ENCODE assay signal across 24 mouse cellular contexts in the genomic region with DNA sequence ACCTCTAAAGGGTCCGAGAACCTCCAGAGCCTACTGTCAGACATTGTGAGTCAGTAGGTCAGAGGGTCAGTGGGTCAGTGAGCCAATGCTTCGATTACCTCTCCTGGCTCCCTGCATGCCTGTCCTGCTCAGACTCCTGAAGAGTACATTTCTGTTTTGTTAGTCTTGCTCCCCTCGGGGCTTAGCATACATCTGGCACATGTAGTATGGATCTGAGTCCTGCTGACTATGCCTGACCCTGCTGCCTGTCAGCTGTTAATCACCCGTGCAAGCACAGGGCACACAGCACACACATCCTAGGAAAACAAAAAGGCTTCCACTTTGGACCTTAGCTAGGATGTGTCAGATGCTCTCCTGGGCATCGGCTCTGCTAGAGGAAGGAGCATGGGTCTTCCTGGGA.
DNase-seq lines count a peak whose midpoint lies in the region; ATAC-seq lines count a peak whose summit lies in the region.
"Had no signal": no experiment of that assay in that cellular context is flagged by ENCODE, and none has a peak within 500 bp of the region (broad histone marks: within the 10 kb centered on the region; RNA-seq: fewer than 3 reads in every experiment).

No protein-coding gene starts in this region.

- H3K4me1 ChIP-seq in hindbrain, embryonic 11.5 days (replicated peaks; ENCODE audit: control insufficient read depth, insufficient read depth, low read length) = peaks cover 2% of the 10 kb centered on the region
- H3K4me1 ChIP-seq in hindbrain, embryonic 13.5 days (replicated peaks) = peaks cover 32% of the 10 kb centered on the region
- peaks cover 8% of the 10 kb centered on the region for H3K4me1 ChIP-seq in neural tube, embryonic 11.5 days (ENCODE audit: control insufficient read depth, insufficient read depth, low read length)

- 51% methylated on average over 5 of the region's 5 CpGs for WGBS in hindbrain, embryonic 11.5 days
- 47% methylated on average over 5 of the region's 5 CpGs for WGBS in hindbrain, embryonic 13.5 days
- 44% methylated on average over 5 of the region's 5 CpGs for WGBS in neural tube, embryonic 11.5 days

- H3K4me3 ChIP-seq in hindbrain, embryonic 11.5 days (ENCODE audit: low read depth, low read length) = no peak overlapping the region
- H3K4me3 ChIP-seq in hindbrain, embryonic 13.5 days = no peak overlapping the region
- no peak overlapping the region for H3K4me3 ChIP-seq in neural tube, embryonic 11.5 days (ENCODE audit: low read depth, low read length)
- H3K4me3 ChIP-seq: erythroblast, embryonic 14.5 days; forebrain, embryonic 12.5 days; midbrain, embryonic 12.5 days had no signal

- peak; percentile 12 for DNase-seq in hindbrain, embryonic 11.5 days (ENCODE audit: low spot score)
- peak; percentile 43 for DNase-seq in 3T3-L1 (ENCODE audit: low read depth, low spot score)
- DNase-seq in embryo, embryonic 10.5 days (ENCODE audit: low spot score) = peak; percentile 45
- peak; percentile 24 for DNase-seq in neural tube, embryonic 11.5 days (ENCODE audit: low spot score)
- DNase-seq in layer of hippocampus, adult 8-10 months (ENCODE audit: low spot score in 2 of 2) = no peak
- no peak for DNase-seq in cerebellum, adult 11-12 months
- DNase-seq: adrenal gland, postnatal 10 days; B cell, adult 2 months; heart, postnatal 10 days; kidney, adult 11 months; left cerebral cortex, postnatal 4 days; lung, adult 18-20 months; lung, postnatal 10 days; thymus, adult 2 months; thymus, postnatal 4 days had no signal

- ATAC-seq in hindbrain, embryonic 11.5 days (ENCODE audit: low FRiP score) = no peak
- no peak for ATAC-seq in hindbrain, embryonic 13.5 days (ENCODE audit: low FRiP score)
- ATAC-seq in neural tube, embryonic 11.5 days (ENCODE audit: insufficient read depth, low FRiP score, low TSS enrichment) = peak; percentile 45; the same call in 1 of the 2 replicates
- no peak for ATAC-seq in erythroblast, adult 5-6 weeks (replicated peaks; ENCODE audit: low FRiP score, poor library complexity, severe bottlenecking)
- ATAC-seq: activated CD4-positive, CD25-positive, alpha-beta regulatory T cell, adult 4 months had no signal

- no peak overlapping the region for H3K9ac ChIP-seq in hindbrain, embryonic 11.5 days (ENCODE audit: low read depth, low read length)
- no peak overlapping the region for H3K9ac ChIP-seq in hindbrain, embryonic 13.5 days
- H3K9ac ChIP-seq in neural tube, embryonic 11.5 days (ENCODE audit: low read length) = no peak overlapping the region
- H3K9ac ChIP-seq: forebrain, embryonic 12.5 days; midbrain, embryonic 12.5 days had no signal

- H3K36me3 ChIP-seq in hindbrain, embryonic 11.5 days (ENCODE audit: control insufficient read depth, insufficient read depth, low read length) = 0 out of 2 replicates have a peak, but pooled peaks cover 4% of the 10 kb centered on the region
- H3K36me3 ChIP-seq in hindbrain, embryonic 13.5 days = peaks cover 9% of the 10 kb centered on the region; the same call in 1 of the 2 replicates
- H3K36me3 ChIP-seq in neural tube, embryonic 11.5 days (ENCODE audit: control insufficient read depth, insufficient read depth, low read length) = no peaks in the 10 kb centered on the region

- no peak overlapping the region for H3K27ac ChIP-seq in hindbrain, embryonic 11.5 days (ENCODE audit: low read depth, low read length)
- no peak overlapping the region for H3K27ac ChIP-seq in hindbrain, embryonic 13.5 days
- H3K27ac ChIP-seq in neural tube, embryonic 11.5 days (ENCODE audit: low read depth, low read length) = no peak overlapping the region
- H3K27ac ChIP-seq: forebrain, embryonic 12.5 days; kidney, postnatal 0 days; midbrain, embryonic 12.5 days; stomach, postnatal 0 days had no signal

- no peak overlapping the region for H3K4me2 ChIP-seq in hindbrain, embryonic 11.5 days (replicated peaks; ENCODE audit: low read depth, low read length)
- H3K4me2 ChIP-seq in hindbrain, embryonic 13.5 days = no peak overlapping the region
- H3K4me2 ChIP-seq in neural tube, embryonic 11.5 days (ENCODE audit: low read depth) = no peak overlapping the region
- H3K4me2 ChIP-seq: forebrain, embryonic 12.5 days; heart, embryonic 11.5 days; midbrain, embryonic 12.5 days had no signal

- no peaks in the 10 kb centered on the region for H3K27me3 ChIP-seq in hindbrain, embryonic 11.5 days (ENCODE audit: control insufficient read depth, insufficient read depth, low read length)
- H3K27me3 ChIP-seq in hindbrain, embryonic 13.5 days = no peaks in the 10 kb centered on the region
- no peaks in the 10 kb centered on the region for H3K27me3 ChIP-seq in neural tube, embryonic 11.5 days (ENCODE audit: control insufficient read depth, insufficient read depth, low read length)
- H3K27me3 ChIP-seq: forebrain, embryonic 12.5 days; midbrain, embryonic 12.5 days had no signal

- no peaks in the 10 kb centered on the region for H3K9me3 ChIP-seq in hindbrain, embryonic 11.5 days (ENCODE audit: control insufficient read depth, low read length)
- H3K9me3 ChIP-seq in hindbrain, embryonic 13.5 days = no peaks in the 10 kb centered on the region
- H3K9me3 ChIP-seq in neural tube, embryonic 11.5 days (ENCODE audit: control insufficient read depth, low read length) = no peaks in the 10 kb centered on the region
- H3K9me3 ChIP-seq: forebrain, embryonic 12.5 days; midbrain, embryonic 12.5 days had no signal

Comparison
In these comparisons a context has a peak if more than half of its experiments do, and no peak if none do; other contexts are left out.
1. DNase-seq: peak in hindbrain, embryonic 11.5 days (single experiment), 3T3-L1 (single experiment), embryo, embryonic 10.5 days (single experiment) and neural tube, embryonic 11.5 days (single experiment); none in layer of hippocampus, adult 8-10 months (0 of 2) and cerebellum, adult 11-12 months (single experiment).